Mouse (Mus musculus) kidney, adult 2 months (tissue): ENCODE data around the gene Hoxa3. TPM values are rescaled to one million over a fixed set of nuclear protein-coding genes. Genes with fewer than 3 reads are reported as not detected.

Experiments used
- DNase-seq: peaks from one replicate; pipeline ENCODE4 v3.0.0; 2021
- H3K27ac ChIP-seq: fragments of 200-500 bp; 2 replicates; pipeline ENCODE4 v1.5.1; 2012; ENCODE audit warnings: low read depth, low read length, control low read depth, inconsistent platforms; ENCODE audit not compliant: insufficient read depth
- H3K27me3 ChIP-seq: fragments of 200-500 bp; replicated peaks from 2 replicates; pipeline ENCODE4 v1.6.1; 2012; ENCODE audit warnings: mild to moderate bottlenecking, moderate library complexity, low read length, inconsistent platforms; ENCODE audit not compliant: control insufficient read depth, insufficient read depth
- H3K36me3 ChIP-seq: fragments of 200-500 bp; 2 replicates; pipeline ENCODE4 v1.6.1; 2012; ENCODE audit warnings: mild to moderate bottlenecking, moderate library complexity, low read length, inconsistent platforms; ENCODE audit not compliant: control insufficient read depth, insufficient read depth
- H3K4me1 ChIP-seq: fragments of 200-500 bp; 2 replicates; pipeline ENCODE4 v1.6.1; 2011; ENCODE audit warnings: low read length; ENCODE audit not compliant: control insufficient read depth, insufficient read depth
- H3K4me3 ChIP-seq: fragments of 200-500 bp; 2 replicates; pipeline ENCODE4 v1.5.1; 2011; ENCODE audit warnings: mild to moderate bottlenecking, low read depth, low read length, control low read depth; ENCODE audit not compliant: insufficient read depth
- CTCF ChIP-seq: fragments of 200-500 bp; conservative IDR thresholded peaks from 2 replicates; pipeline ENCODE4 v1.5.1; 2011; ENCODE audit warnings: low read depth, mild to moderate bottlenecking, control low read depth, low read length, moderate library complexity, mixed read lengths; ENCODE audit not compliant: insufficient read depth, insufficient read length
- POLR2A ChIP-seq: fragments of 200-500 bp; IDR thresholded peaks from one replicate; pipeline ENCODE4 v1.6.1; 2011; ENCODE audit warnings: low read depth, low read length, control low read depth
- WGBS: fragments of 180-500 bp; shearing (Covaris S2); methylation state at CpG from one replicate; pipeline ENCODE4 v1.1.7; 2018; 5-methylcytosine and 5-hydroxymethylcytosine counted together
- polyA plus RNA-seq: library from polyadenylated mRNA; depleted of rRNA; stranded (reverse); fragments of >200 nt; gene quantifications from 2 replicates; pipeline ENCODE4 v1.2.3, GENCODE M21; 2012

Hoxa3 gene
- polyA plus RNA-seq, 1 experiment: 7.6 TPM

- peak overlapping the region; percentile 16; the same call in 1 of the 2 replicates for H3K4me3 ChIP-seq
- H3K36me3 ChIP-seq: no peaks in the 10 kb centered on the region
- peak; percentile 79 for DNase-seq
- H3K27me3 ChIP-seq: no peaks in the 10 kb centered on the region
- peaks cover 7% of the 10 kb centered on the region; the same call in 1 of the 2 replicates for H3K4me1 ChIP-seq
- H3K27ac ChIP-seq: peak overlapping the region; percentile 30; the same call in 1 of the 2 replicates
- 15% methylated on average over 9 of the region's 9 CpGs for WGBS
- TF ChIP-seq CTCF (no peak), POLR2A (no peak)
Observed at GRCm38 (mm10) chr6:52159979-52160378, 53.2 kb downstream of the Hoxa3 start.

GRCm38 (mm10) chr6:52159164-52159761 lies 53.9 kb downstream of the Hoxa3 start:
- no peaks in the 10 kb centered on the region for H3K27me3 ChIP-seq
- WGBS: 16% methylated on average over 12 of the region's 12 CpGs
- H3K27ac ChIP-seq: peak overlapping the region; percentile 58
- H3K4me3 ChIP-seq: peak overlapping the region; percentile 85
- TF ChIP-seq CTCF (no peak), POLR2A (no peak)
- DNase-seq: peak; percentile 77
- peaks cover 7% of the 10 kb centered on the region; the same call in 1 of the 2 replicates for H3K4me1 ChIP-seq
- H3K36me3 ChIP-seq: no peaks in the 10 kb centered on the region

- peak within 1 kb of the TSS; percentile 58 for H3K27ac ChIP-seq
- peak; percentile 94 for DNase-seq
- H3K27me3 ChIP-seq: no peaks in the 10 kb centered on the region
- H3K4me1 ChIP-seq: peaks cover 7% of the 10 kb centered on the region; the same call in 1 of the 2 replicates
- WGBS: under 1% methylated on average over 55 of the region's 55 CpGs
- H3K36me3 ChIP-seq: no peaks in the 10 kb centered on the region
- TF ChIP-seq POLR2A (peak; percentile 33), CTCF (no peak)
- H3K4me3 ChIP-seq: peak within 1 kb of the TSS; percentile 85
Observed at GRCm38 (mm10) chr6:52158276-52159051, 54.7 kb downstream of the Hoxa3 start, which contains the start of gene Hoxa1. Gene Hoxa1 (minus strand): TSS chr6:52158317.

- no peaks in the 10 kb centered on the region for H3K27me3 ChIP-seq
- no peaks in the 10 kb centered on the region for H3K36me3 ChIP-seq
- WGBS: 16% methylated on average over 32 of the region's 32 CpGs
- H3K27ac ChIP-seq: no peak overlapping the region
- H3K4me1 ChIP-seq: peaks cover 7% of the 10 kb centered on the region; the same call in 1 of the 2 replicates
- TF ChIP-seq POLR2A (no peak), CTCF (no peak)
- peak overlapping the region; percentile 85 for H3K4me3 ChIP-seq
- no peak for DNase-seq
Observed at GRCm38 (mm10) chr6:52157466-52158275, 55.5 kb downstream of the Hoxa3 start.

GRCm38 (mm10) chr6:52156551-52157200 lies 56.5 kb downstream of the Hoxa3 start:
- WGBS: 76% methylated on average over 20 of the region's 20 CpGs
- no peaks in the 10 kb centered on the region for H3K27me3 ChIP-seq
- H3K4me3 ChIP-seq: no peak overlapping the region
- TF ChIP-seq CTCF: no peak
- no peak for TF ChIP-seq POLR2A
- H3K4me1 ChIP-seq: peaks cover 7% of the 10 kb centered on the region; the same call in 1 of the 2 replicates
- H3K27ac ChIP-seq: no peak overlapping the region
- no peaks in the 10 kb centered on the region for H3K36me3 ChIP-seq
- no peak for DNase-seq

GRCm38 (mm10) chr6:52155471-52155870 lies 57.7 kb downstream of the Hoxa3 start:
- 92% methylated on average over 3 of the region's 3 CpGs for WGBS
- Histone ChIP-seq H3K27me3 (0 out of 2 replicates have a peak, but pooled peaks cover 1% of the 10 kb centered on the region), H3K36me3 (no peaks in the 10 kb centered on the region), H3K4me3 (no peak overlapping the region), H3K27ac (no peak overlapping the region), H3K4me1 (peaks cover 3% of the 10 kb centered on the region; the same call in 1 of the 2 replicates)
- TF ChIP-seq POLR2A (no peak), CTCF (no peak)
- DNase-seq: no peak
